Mouse (Mus musculus): Measurements from ENCODE around the gene I0C0044D17Rik. TPM values are rescaled to one million over a fixed set of nuclear protein-coding genes. Genes with fewer than 3 reads are reported as not detected.

The I0C0044D17Rik gene
- not detected in 2 replicates for polyA plus RNA-seq (2012; rRNA removed)

DNA sequence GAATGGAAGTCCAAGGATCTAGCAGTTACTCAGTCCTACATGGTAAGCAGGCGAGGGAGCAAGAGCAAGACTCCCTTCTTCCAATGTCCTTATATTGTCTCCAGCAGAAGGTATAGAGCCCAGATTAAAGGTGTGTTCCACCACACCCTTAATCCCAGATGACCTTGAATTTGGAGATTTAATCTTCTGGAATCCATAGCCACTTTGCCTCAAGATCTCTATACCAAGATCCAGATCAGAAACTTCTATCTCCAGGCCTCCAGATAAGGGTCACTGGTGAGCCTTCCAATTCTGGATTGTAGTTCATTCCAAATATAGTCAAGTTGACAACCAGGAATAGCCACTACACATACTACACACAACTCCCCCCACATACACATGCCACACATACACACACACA lies at the start of gene I0C0044D17Rik:
Gene I0C0044D17Rik (minus strand): TSS at position 101 of the 400 bp plus-strand sequence.

DNA sequence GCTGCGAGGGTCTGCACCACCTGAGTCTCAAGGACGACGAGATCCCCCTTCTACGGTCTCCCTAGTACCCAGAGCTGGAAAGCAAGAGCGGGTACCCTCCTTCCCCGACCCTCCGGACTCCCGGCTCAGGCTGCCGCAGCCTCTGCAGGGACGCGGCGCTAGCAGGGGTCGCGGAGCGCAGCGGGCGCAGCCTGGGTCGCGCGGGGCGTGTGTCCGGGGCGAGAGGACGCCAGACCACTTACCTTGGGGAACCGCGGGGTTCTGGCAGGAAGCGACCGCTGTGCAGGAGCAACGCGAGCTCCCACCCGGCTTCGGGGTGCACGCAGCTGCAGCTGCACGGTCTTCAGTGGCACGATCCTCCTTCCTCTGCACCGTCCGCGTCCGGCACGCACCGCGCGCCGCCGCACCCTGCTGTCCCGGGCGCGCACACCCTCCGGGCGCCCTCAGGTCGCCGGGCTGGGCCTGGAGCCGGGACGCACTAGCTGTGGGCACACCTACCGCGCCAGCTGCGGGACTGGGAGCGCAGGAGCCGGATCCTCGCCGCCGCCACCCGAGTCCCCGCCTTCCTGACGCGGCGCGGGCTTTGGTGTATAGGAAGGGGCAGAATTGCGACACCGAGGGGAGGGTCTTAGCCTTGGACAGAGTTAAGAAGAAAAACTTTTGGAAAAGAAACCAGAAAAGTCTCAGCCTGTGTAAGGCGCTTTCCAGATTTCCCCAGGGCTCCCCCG lies 6.3 kb downstream of the I0C0044D17Rik start, which contains the start of gene Kank4:
Gene Kank4 (minus strand): TSS at position 354 of the 728 bp plus-strand sequence.

Other genes with a start within 250 kb of the I0C0044D17Rik start
- gene L1td1, start 97.1 kb downstream of the I0C0044D17Rik start, polyA plus RNA-seq (2012; rRNA removed) = 0.08 and 0.11 TPM in 2 replicates
- 1.5 and 2.1 TPM in 2 replicates for gene Kank4, start 6.3 kb downstream of the I0C0044D17Rik start, polyA plus RNA-seq (2012; rRNA removed)
- gene Usp1, start 100.0 kb upstream of the I0C0044D17Rik start, polyA plus RNA-seq (2012; rRNA removed) = 19.5 and 24.2 TPM in 2 replicates
- gene Angptl3, start 207.1 kb upstream of the I0C0044D17Rik start, polyA plus RNA-seq (2012; rRNA removed) = 0.01 TPM in 1 of 2 replicates, not detected in the other

Data from central nervous system, embryonic 18 days (tissue).